Mouse (Mus musculus) olfactory bulb, adult 2 months (tissue): ENCODE measurements around the gene Hspe1.

Experiments
- CTCF ChIP-seq: fragments of 200-500 bp; IDR thresholded peaks from 2 replicates; pipeline ENCODE4 v1.5.1; 2012; ENCODE audit warnings: low read depth, mild to moderate bottlenecking, low read length, moderate library complexity; ENCODE audit not compliant: insufficient read depth
- POLR2A ChIP-seq: fragments of 200-500 bp; IDR thresholded peaks from 2 replicates; pipeline ENCODE4 v1.6.1; 2012; ENCODE audit warnings: mild to moderate bottlenecking, low read depth, low read length, moderate library complexity; ENCODE audit not compliant: insufficient read depth

- TF ChIP-seq CTCF (no peak), POLR2A (no peak)
These were observed 46.4 kb downstream of the Hspe1 start for GRCm38 (mm10) chr1:55134301-55134700.
